Mouse (Mus musculus): Measurements from ENCODE around the gene Fastkd1. TPM values are rescaled to one million over a fixed set of nuclear protein-coding genes. Genes with fewer than 3 reads are reported as not detected.

Fastkd1 gene
- polyA plus RNA-seq, 1 experiment = 5.9 TPM

GRCm38 (mm10) chr2:69719121-69719520, 5.8 kb upstream of the Fastkd1 start:
- Histone ChIP-seq H3K27ac (ENCODE audit: control insufficient read depth, insufficient read depth, low read length) (no peak overlapping the region), H3K4me3 (ENCODE audit: control insufficient read depth, insufficient read depth, low read length) (no peak overlapping the region), H3K27me3 (ENCODE audit: control insufficient read depth, insufficient read depth, low read length) (no peaks in the 10 kb centered on the region), H3K4me1 (replicated peaks; ENCODE audit: control insufficient read depth, insufficient read depth, low read length) (no peaks in the 10 kb centered on the region), H3K36me3 (ENCODE audit: control insufficient read depth, insufficient read depth, low read length) (no peaks in the 10 kb centered on the region)
- no peak for DNase-seq
- WGBS = 89% methylated on average over 1 of the region's 1 CpGs
- TF ChIP-seq CTCF (IDR thresholded peaks at IDR 0.05; ENCODE audit: borderline replicate concordance, control insufficient read depth, extremely low read depth, insufficient read depth, low read length, poor library complexity) = no peak
- TF ChIP-seq POLR2A (IDR thresholded peaks at IDR 0.05; ENCODE audit: control insufficient read depth, extremely low read depth, insufficient read depth, low read length, poor library complexity) = no peak

- Histone ChIP-seq H3K27ac (ENCODE audit: control insufficient read depth, insufficient read depth, low read length) (no peak overlapping the region), H3K4me1 (replicated peaks; ENCODE audit: control insufficient read depth, insufficient read depth, low read length) (no peaks in the 10 kb centered on the region), H3K36me3 (ENCODE audit: control insufficient read depth, insufficient read depth, low read length) (no peaks in the 10 kb centered on the region), H3K4me3 (ENCODE audit: control insufficient read depth, insufficient read depth, low read length) (no peak overlapping the region), H3K27me3 (ENCODE audit: control insufficient read depth, insufficient read depth, low read length) (no peaks in the 10 kb centered on the region)
- WGBS = 60% methylated on average over 3 of the region's 3 CpGs
- TF ChIP-seq CTCF (IDR thresholded peaks at IDR 0.05; ENCODE audit: borderline replicate concordance, control insufficient read depth, extremely low read depth, insufficient read depth, low read length, poor library complexity) (no peak), POLR2A (IDR thresholded peaks at IDR 0.05; ENCODE audit: control insufficient read depth, extremely low read depth, insufficient read depth, low read length, poor library complexity) (no peak)
- DNase-seq = no peak
Observed at GRCm38 (mm10) chr2:69716483-69716882, 3.2 kb upstream of the Fastkd1 start.

- TF ChIP-seq POLR2A (IDR thresholded peaks at IDR 0.05; ENCODE audit: control insufficient read depth, extremely low read depth, insufficient read depth, low read length, poor library complexity) = no peak
- no peak for TF ChIP-seq CTCF (IDR thresholded peaks at IDR 0.05; ENCODE audit: borderline replicate concordance, control insufficient read depth, extremely low read depth, insufficient read depth, low read length, poor library complexity)
- H3K4me3 ChIP-seq (ENCODE audit: control insufficient read depth, insufficient read depth, low read length) = no peak overlapping the region
- H3K27ac ChIP-seq (ENCODE audit: control insufficient read depth, insufficient read depth, low read length) = no peak overlapping the region
- no peak for DNase-seq
- 87% methylated on average over 5 of the region's 5 CpGs for WGBS
- H3K27me3 ChIP-seq (ENCODE audit: control insufficient read depth, insufficient read depth, low read length) = no peaks in the 10 kb centered on the region
- H3K4me1 ChIP-seq (replicated peaks; ENCODE audit: control insufficient read depth, insufficient read depth, low read length) = no peaks in the 10 kb centered on the region
- H3K36me3 ChIP-seq (ENCODE audit: control insufficient read depth, insufficient read depth, low read length) = no peaks in the 10 kb centered on the region
Observed at GRCm38 (mm10) chr2:69714126-69714525, 810 bp upstream of the Fastkd1 start.

GRCm38 (mm10) chr2:69713626-69714014, 304 bp upstream of the Fastkd1 start:
- TF ChIP-seq CTCF (IDR thresholded peaks at IDR 0.05; ENCODE audit: borderline replicate concordance, control insufficient read depth, extremely low read depth, insufficient read depth, low read length, poor library complexity) = no peak
- TF ChIP-seq POLR2A (IDR thresholded peaks at IDR 0.05; ENCODE audit: control insufficient read depth, extremely low read depth, insufficient read depth, low read length, poor library complexity) = no peak
- Histone ChIP-seq H3K4me1 (replicated peaks; ENCODE audit: control insufficient read depth, insufficient read depth, low read length) (no peaks in the 10 kb centered on the region), H3K27me3 (ENCODE audit: control insufficient read depth, insufficient read depth, low read length) (no peaks in the 10 kb centered on the region), H3K4me3 (ENCODE audit: control insufficient read depth, insufficient read depth, low read length) (no peak overlapping the region), H3K27ac (ENCODE audit: control insufficient read depth, insufficient read depth, low read length) (no peak overlapping the region), H3K36me3 (ENCODE audit: control insufficient read depth, insufficient read depth, low read length) (no peaks in the 10 kb centered on the region)
- WGBS = 18% methylated on average over 4 of the region's 4 CpGs
- DNase-seq = no peak

GRCm38 (mm10) chr2:69712171-69712570, 1.1 kb downstream of the Fastkd1 start:
- Histone ChIP-seq H3K4me1 (replicated peaks; ENCODE audit: control insufficient read depth, insufficient read depth, low read length) (no peaks in the 10 kb centered on the region), H3K27ac (ENCODE audit: control insufficient read depth, insufficient read depth, low read length) (no peak overlapping the region), H3K4me3 (ENCODE audit: control insufficient read depth, insufficient read depth, low read length) (no peak overlapping the region), H3K27me3 (ENCODE audit: control insufficient read depth, insufficient read depth, low read length) (no peaks in the 10 kb centered on the region), H3K36me3 (ENCODE audit: control insufficient read depth, insufficient read depth, low read length) (0 out of 2 replicates have a peak, but pooled peaks cover under 1% of the 10 kb centered on the region)
- DNase-seq = no peak
- TF ChIP-seq POLR2A (IDR thresholded peaks at IDR 0.05; ENCODE audit: control insufficient read depth, extremely low read depth, insufficient read depth, low read length, poor library complexity) (no peak), CTCF (IDR thresholded peaks at IDR 0.05; ENCODE audit: borderline replicate concordance, control insufficient read depth, extremely low read depth, insufficient read depth, low read length, poor library complexity) (no peak)
- WGBS = 92% methylated on average over 14 of the region's 14 CpGs

DNA sequence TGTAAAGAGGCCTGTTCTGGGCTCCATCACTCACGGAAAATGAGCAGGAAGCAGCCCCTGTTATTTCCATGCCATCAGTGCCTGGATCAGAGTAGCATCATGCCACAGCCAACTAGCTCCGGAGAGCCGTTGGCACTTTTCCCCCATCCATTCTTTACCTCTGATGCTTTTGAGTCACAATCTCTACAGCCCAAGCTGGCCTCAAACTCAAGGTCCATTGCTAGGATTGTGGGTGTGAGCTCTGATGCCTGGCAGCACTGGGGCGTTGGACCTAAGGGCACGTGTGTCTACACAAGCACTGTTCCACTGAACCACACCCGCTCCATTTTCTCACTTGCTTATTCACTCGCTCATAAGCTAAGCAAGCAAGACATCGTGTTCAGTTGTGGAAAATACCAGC, 12.9 kb downstream of the Fastkd1 start:
- H3K36me3 ChIP-seq (ENCODE audit: control insufficient read depth, insufficient read depth, low read length) = peaks cover 15% of the 10 kb centered on the region; the same call in 1 of the 2 replicates
- H3K27me3 ChIP-seq (ENCODE audit: control insufficient read depth, insufficient read depth, low read length) = no peaks in the 10 kb centered on the region
- no peaks in the 10 kb centered on the region for H3K4me1 ChIP-seq (replicated peaks; ENCODE audit: control insufficient read depth, insufficient read depth, low read length)
- no peak overlapping the region for H3K27ac ChIP-seq (ENCODE audit: control insufficient read depth, insufficient read depth, low read length)
- WGBS = 96% methylated on average over 8 of the region's 8 CpGs
- TF ChIP-seq CTCF (IDR thresholded peaks at IDR 0.05; ENCODE audit: borderline replicate concordance, control insufficient read depth, extremely low read depth, insufficient read depth, low read length, poor library complexity) (no peak), POLR2A (IDR thresholded peaks at IDR 0.05; ENCODE audit: control insufficient read depth, extremely low read depth, insufficient read depth, low read length, poor library complexity) (no peak)
- no peak for DNase-seq
- no peak overlapping the region for H3K4me3 ChIP-seq (ENCODE audit: control insufficient read depth, insufficient read depth, low read length)

DNA sequence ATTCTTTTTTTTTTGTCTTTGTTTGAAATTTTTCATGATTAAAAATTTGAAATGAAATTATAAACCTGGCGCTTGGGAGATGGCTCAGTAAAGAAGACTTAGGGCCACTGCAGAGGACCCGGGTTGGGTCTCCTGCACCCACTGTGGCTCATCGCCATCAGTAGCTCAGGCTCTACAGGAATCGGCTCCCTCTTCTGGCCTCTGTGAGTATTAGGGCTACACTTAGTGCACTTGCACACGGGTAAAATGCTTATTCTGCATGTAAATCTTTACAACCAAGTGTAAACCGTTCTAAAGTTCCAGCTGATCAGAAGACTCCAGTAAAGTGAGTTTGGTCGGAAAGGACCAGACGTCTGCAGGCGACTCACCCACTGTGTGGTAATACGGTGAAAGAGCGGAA, 19.8 kb downstream of the Fastkd1 start:
- no peaks in the 10 kb centered on the region for H3K4me1 ChIP-seq (replicated peaks; ENCODE audit: control insufficient read depth, insufficient read depth, low read length)
- no peak overlapping the region for H3K4me3 ChIP-seq (ENCODE audit: control insufficient read depth, insufficient read depth, low read length)
- DNase-seq = no peak
- H3K36me3 ChIP-seq (ENCODE audit: control insufficient read depth, insufficient read depth, low read length) = no peaks in the 10 kb centered on the region
- 98% methylated on average over 11 of the region's 11 CpGs for WGBS
- H3K27ac ChIP-seq (ENCODE audit: control insufficient read depth, insufficient read depth, low read length) = no peak overlapping the region
- TF ChIP-seq CTCF (IDR thresholded peaks at IDR 0.05; ENCODE audit: borderline replicate concordance, control insufficient read depth, extremely low read depth, insufficient read depth, low read length, poor library complexity) = no peak
- TF ChIP-seq POLR2A (IDR thresholded peaks at IDR 0.05; ENCODE audit: control insufficient read depth, extremely low read depth, insufficient read depth, low read length, poor library complexity) = no peak
- no peaks in the 10 kb centered on the region for H3K27me3 ChIP-seq (ENCODE audit: control insufficient read depth, insufficient read depth, low read length)
